Mouse (Mus musculus): ENCODE results near the gene Patl2. TPM values are rescaled to one million over a fixed set of nuclear protein-coding genes. Genes with fewer than 3 reads are reported as not detected.

The Patl2 gene
- polyA plus RNA-seq, 1 experiment from 2014 or later = not detected

DNA sequence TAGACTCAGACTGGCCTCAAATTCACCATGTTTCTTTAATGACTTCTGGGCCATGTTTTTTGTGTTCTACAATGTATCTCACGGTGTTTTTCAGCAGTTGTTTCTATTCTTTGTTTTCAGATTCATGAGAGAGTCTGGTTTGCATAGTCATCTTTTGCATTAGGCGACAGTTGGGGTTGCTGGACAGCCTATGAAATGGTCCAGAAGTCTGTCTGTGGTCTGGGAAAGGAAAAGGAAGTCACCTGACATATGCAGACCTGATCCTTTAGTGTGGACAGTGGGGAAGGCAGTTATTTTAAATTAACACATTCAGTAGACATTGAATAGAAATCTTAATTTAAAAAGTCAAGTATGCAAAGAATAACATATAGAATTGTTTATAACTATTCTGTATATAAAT, 23.5 kb downstream of the Patl2 start:
- peaks cover 4% of the 10 kb centered on the region; the same call in 1 of the 2 replicates for H3K4me1 ChIP-seq
- H3K9me3 ChIP-seq = no peaks in the 10 kb centered on the region
- no peak for DNase-seq (ENCODE audit: extremely low spot score, low spot score)
- 83% methylated on average over 2 of the region's 2 CpGs for WGBS
- no peaks in the 10 kb centered on the region for H3K27me3 ChIP-seq (ENCODE audit: poor library complexity, severe bottlenecking)
- no peak overlapping the region for H3K4me3 ChIP-seq
- no peak overlapping the region for H3K27ac ChIP-seq
- H3K36me3 ChIP-seq (replicated peaks) = no peaks in the 10 kb centered on the region

DNA sequence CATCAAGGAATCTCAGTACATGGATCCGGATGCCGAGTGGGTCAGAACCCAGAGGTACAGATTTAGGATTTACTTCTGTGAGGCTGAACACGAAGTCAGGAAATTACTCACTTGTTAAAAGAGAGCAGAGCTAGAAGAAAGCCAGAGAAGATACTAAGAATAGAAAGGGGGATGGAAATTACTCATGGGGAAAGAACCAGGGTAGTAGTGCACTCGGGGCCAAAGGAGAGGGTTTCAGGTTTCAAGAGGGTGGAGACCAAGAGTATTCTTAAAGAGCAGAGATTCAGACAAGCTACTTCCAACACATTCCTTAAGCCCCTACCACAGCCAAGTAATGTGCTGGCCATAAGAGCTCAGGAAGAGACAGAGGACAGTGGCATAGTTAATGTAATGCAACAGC, 24.4 kb downstream of the Patl2 start:
- no peaks in the 10 kb centered on the region for H3K9me3 ChIP-seq
- H3K36me3 ChIP-seq (replicated peaks) = no peaks in the 10 kb centered on the region
- WGBS = 46% methylated on average over 4 of the region's 4 CpGs
- no peak overlapping the region for H3K4me3 ChIP-seq
- H3K4me1 ChIP-seq = peaks cover 4% of the 10 kb centered on the region; the same call in 1 of the 2 replicates
- DNase-seq (ENCODE audit: extremely low spot score, low spot score) = no peak
- H3K27ac ChIP-seq = no peak overlapping the region
- no peaks in the 10 kb centered on the region for H3K27me3 ChIP-seq (ENCODE audit: poor library complexity, severe bottlenecking)

GRCm38 (mm10) chr2:122160680-122161079, 25.3 kb downstream of the Patl2 start, which contains the start of gene Trim69:
Gene Trim69 (plus strand): TSS chr2:122160700.
- peaks cover 4% of the 10 kb centered on the region; the same call in 1 of the 2 replicates for H3K4me1 ChIP-seq
- H3K27ac ChIP-seq = no peak within 1 kb of the TSS
- H3K36me3 ChIP-seq (replicated peaks) = no peaks in the 10 kb centered on the region
- no peaks in the 10 kb centered on the region for H3K9me3 ChIP-seq
- no peak within 1 kb of the TSS for H3K4me3 ChIP-seq
- WGBS = 41% methylated on average over 2 of the region's 2 CpGs
- peak; percentile 75 for DNase-seq (ENCODE audit: extremely low spot score, low spot score)
- no peaks in the 10 kb centered on the region for H3K27me3 ChIP-seq (ENCODE audit: poor library complexity, severe bottlenecking)

DNA sequence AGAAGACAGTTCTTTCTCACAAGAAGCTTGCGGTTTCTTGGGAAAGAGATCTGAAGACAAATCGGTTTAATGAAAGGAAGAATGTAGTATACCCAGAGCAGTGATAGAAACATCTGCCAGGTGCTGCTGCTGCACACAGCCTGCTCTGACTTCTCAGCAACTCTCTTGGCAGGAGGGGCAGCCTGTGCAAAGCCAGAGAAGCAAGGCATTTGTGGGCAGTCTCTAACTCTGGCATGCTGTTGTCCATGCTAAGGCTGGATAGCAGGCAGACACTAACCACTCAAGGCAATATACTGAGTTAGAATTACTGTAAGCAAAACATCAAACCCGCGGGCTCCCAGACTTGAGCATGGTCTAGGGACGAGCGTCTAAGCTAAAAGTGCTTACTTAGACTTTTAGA, 26.3 kb downstream of the Patl2 start:
- Histone ChIP-seq H3K27ac (no peak overlapping the region), H3K27me3 (ENCODE audit: poor library complexity, severe bottlenecking) (no peaks in the 10 kb centered on the region), H3K4me3 (no peak overlapping the region), H3K9me3 (no peaks in the 10 kb centered on the region), H3K36me3 (replicated peaks) (peaks cover 9% of the 10 kb centered on the region; the same call in 1 of the 2 replicates), H3K4me1 (peaks cover 4% of the 10 kb centered on the region; the same call in 1 of the 2 replicates)
- no peak for DNase-seq (ENCODE audit: extremely low spot score, low spot score)
- WGBS = 89% methylated on average over 6 of the region's 6 CpGs

DNA sequence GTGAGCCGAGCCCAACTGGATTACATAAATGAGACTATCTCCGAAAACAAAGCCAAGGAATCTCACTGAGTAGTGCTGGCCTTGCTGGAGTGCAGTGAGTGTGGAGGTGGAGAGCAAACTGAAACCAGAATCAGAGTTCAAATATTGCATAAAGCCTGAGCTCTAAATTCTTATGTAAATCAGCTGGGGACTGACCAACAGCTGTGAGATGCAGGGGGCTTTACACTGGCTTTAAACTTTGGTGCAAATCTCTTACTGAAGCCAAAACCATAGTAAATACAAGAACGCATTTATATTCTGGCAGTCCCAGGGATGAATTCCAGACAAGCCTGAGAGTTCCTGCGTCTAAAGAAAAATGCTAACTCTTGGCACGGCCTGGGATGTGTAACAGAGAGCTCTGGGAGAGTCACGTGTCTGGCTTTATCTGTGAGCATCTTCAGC, 27.6 kb downstream of the Patl2 start:
- Histone ChIP-seq H3K4me3 (no peak overlapping the region), H3K36me3 (replicated peaks) (peaks cover 16% of the 10 kb centered on the region), H3K27me3 (ENCODE audit: poor library complexity, severe bottlenecking) (no peaks in the 10 kb centered on the region), H3K9me3 (no peaks in the 10 kb centered on the region), H3K4me1 (peaks cover 4% of the 10 kb centered on the region; the same call in 1 of the 2 replicates), H3K27ac (no peak overlapping the region)
- WGBS = 62% methylated on average over 6 of the region's 6 CpGs
- no peak for DNase-seq (ENCODE audit: extremely low spot score, low spot score)

GRCm38 (mm10) chr2:122157561-122157960, 28.4 kb downstream of the Patl2 start:
- H3K27me3 ChIP-seq (ENCODE audit: poor library complexity, severe bottlenecking) = no peaks in the 10 kb centered on the region
- H3K27ac ChIP-seq = no peak overlapping the region
- peaks cover 20% of the 10 kb centered on the region for H3K36me3 ChIP-seq (replicated peaks)
- no peaks in the 10 kb centered on the region for H3K9me3 ChIP-seq
- H3K4me1 ChIP-seq = peaks cover 4% of the 10 kb centered on the region; the same call in 1 of the 2 replicates
- H3K4me3 ChIP-seq = no peak overlapping the region
- DNase-seq (ENCODE audit: extremely low spot score, low spot score) = no peak

- Histone ChIP-seq H3K4me1 (no peaks in the 10 kb centered on the region), H3K27ac (no peak overlapping the region), H3K4me3 (no peak overlapping the region), H3K36me3 (replicated peaks) (peaks cover 29% of the 10 kb centered on the region), H3K27me3 (ENCODE audit: poor library complexity, severe bottlenecking) (no peaks in the 10 kb centered on the region), H3K9me3 (no peaks in the 10 kb centered on the region)
- no peak for DNase-seq (ENCODE audit: extremely low spot score, low spot score)
- 93% methylated on average over 4 of the region's 4 CpGs for WGBS
Measured at GRCm38 (mm10) chr2:122156051-122156700, 29.8 kb downstream of the Patl2 start.

- no peaks in the 10 kb centered on the region for H3K4me1 ChIP-seq
- no peak overlapping the region for H3K27ac ChIP-seq
- no peaks in the 10 kb centered on the region for H3K27me3 ChIP-seq (ENCODE audit: poor library complexity, severe bottlenecking)
- peaks cover 32% of the 10 kb centered on the region for H3K36me3 ChIP-seq (replicated peaks)
- 90% methylated on average over 2 of the region's 2 CpGs for WGBS
- no peaks in the 10 kb centered on the region for H3K9me3 ChIP-seq
- DNase-seq (ENCODE audit: extremely low spot score, low spot score) = no peak
- H3K4me3 ChIP-seq = no peak overlapping the region
Measured at GRCm38 (mm10) chr2:122155292-122155691, 30.7 kb downstream of the Patl2 start.

DNA sequence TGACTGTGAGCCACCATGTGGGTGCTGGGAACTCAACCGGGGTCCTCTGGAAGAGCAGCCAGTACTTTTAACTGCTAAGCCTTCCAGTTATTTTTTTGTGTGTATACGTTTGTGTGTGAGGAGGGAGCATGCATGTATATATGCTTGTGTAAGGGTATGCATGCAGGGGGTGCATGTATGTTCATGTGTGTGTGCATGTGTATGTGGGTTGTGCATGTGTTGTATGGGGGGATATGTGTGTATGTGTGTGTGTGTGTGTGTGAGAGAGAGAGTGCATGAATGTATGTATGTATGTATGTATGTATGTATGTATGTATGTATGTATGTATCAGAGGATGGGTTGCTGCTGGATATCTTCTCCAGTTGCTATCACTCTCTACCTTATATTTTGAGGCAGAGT, 31.5 kb downstream of the Patl2 start:
- no peaks in the 10 kb centered on the region for H3K4me1 ChIP-seq
- peaks cover 32% of the 10 kb centered on the region for H3K36me3 ChIP-seq (replicated peaks)
- WGBS = 91% methylated on average over 2 of the region's 2 CpGs
- no peak overlapping the region for H3K4me3 ChIP-seq
- no peak overlapping the region for H3K27ac ChIP-seq
- no peaks in the 10 kb centered on the region for H3K27me3 ChIP-seq (ENCODE audit: poor library complexity, severe bottlenecking)
- no peaks in the 10 kb centered on the region for H3K9me3 ChIP-seq
- no peak for DNase-seq (ENCODE audit: extremely low spot score, low spot score)

- H3K4me1 ChIP-seq = peaks cover 3% of the 10 kb centered on the region
- WGBS = 86% methylated on average over 7 of the region's 7 CpGs
- DNase-seq (ENCODE audit: extremely low spot score, low spot score) = no peak
Measured at GRCm38 (mm10) chr2:122153681-122154365, 32.2 kb downstream of the Patl2 start.

DNA sequence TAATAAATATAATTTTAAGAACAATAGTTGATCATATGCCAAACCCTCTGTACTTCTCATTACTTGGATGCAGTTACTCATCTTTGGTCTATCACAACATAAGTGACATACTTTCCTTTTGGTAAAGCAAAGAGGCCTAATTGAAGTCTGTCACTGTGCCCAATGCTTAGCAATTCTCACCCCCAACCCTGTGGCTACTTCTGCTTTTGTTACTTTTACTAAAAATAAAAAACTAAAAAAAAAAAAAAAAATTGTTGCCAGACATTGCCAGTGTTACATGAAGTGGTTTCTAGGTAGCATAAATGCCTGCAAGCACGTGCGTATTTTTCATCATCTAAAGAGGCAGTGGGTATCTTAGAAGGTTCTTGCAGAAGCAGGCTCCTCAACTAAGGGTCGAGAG, 33.1 kb downstream of the Patl2 start:
- H3K9me3 ChIP-seq = no peaks in the 10 kb centered on the region
- peaks cover 32% of the 10 kb centered on the region for H3K36me3 ChIP-seq (replicated peaks)
- H3K27ac ChIP-seq = no peak overlapping the region
- H3K4me3 ChIP-seq = no peak overlapping the region
- H3K27me3 ChIP-seq (ENCODE audit: poor library complexity, severe bottlenecking) = peaks cover 12% of the 10 kb centered on the region
- 80% methylated on average over 3 of the region's 3 CpGs for WGBS
- peaks cover 10% of the 10 kb centered on the region for H3K4me1 ChIP-seq
- no peak for DNase-seq (ENCODE audit: extremely low spot score, low spot score)

More at GRCm38 (mm10) chr2:122153681-122154365, 32.2 kb downstream of the Patl2 start:
- Histone ChIP-seq H3K36me3 (replicated peaks) (peaks cover 32% of the 10 kb centered on the region), H3K4me3 (no peak overlapping the region), H3K9me3 (no peaks in the 10 kb centered on the region), H3K27me3 (ENCODE audit: poor library complexity, severe bottlenecking) (peaks cover 6% of the 10 kb centered on the region), H3K27ac (no peak overlapping the region)

DNA sequence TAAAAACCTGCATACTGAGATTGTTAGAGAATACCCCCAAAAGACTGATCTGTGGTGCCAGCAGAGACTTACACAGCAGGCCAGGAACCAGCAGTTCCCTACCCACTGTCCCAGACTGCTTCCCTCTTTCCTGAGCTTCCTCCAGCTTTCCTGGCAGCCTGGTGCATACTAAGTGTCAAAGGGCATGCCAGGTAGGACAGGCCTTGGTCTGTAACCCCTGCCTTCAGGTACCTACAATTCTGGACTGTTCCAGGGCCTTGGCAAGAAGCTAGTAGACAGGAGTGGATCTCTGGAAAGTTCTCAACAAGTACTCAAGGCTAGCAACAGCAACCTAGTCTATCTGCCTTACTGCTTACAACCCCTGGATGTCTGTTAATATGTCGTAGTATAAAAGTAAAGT, 34.8 kb downstream of the Patl2 start:
- Histone ChIP-seq H3K27ac (no peak overlapping the region), H3K9me3 (no peaks in the 10 kb centered on the region), H3K4me1 (peaks cover 19% of the 10 kb centered on the region), H3K36me3 (replicated peaks) (peaks cover 32% of the 10 kb centered on the region), H3K4me3 (no peak overlapping the region), H3K27me3 (ENCODE audit: poor library complexity, severe bottlenecking) (peaks cover 12% of the 10 kb centered on the region)
- no peak for DNase-seq (ENCODE audit: extremely low spot score, low spot score)
- 88% methylated on average over 1 of the region's 1 CpGs for WGBS

- Histone ChIP-seq H3K27me3 (ENCODE audit: poor library complexity, severe bottlenecking) (peaks cover 12% of the 10 kb centered on the region), H3K9me3 (no peaks in the 10 kb centered on the region), H3K27ac (no peak overlapping the region), H3K4me3 (no peak overlapping the region), H3K4me1 (peaks cover 19% of the 10 kb centered on the region), H3K36me3 (replicated peaks) (peaks cover 23% of the 10 kb centered on the region)
- WGBS = 78% methylated on average over 3 of the region's 3 CpGs
- DNase-seq (ENCODE audit: extremely low spot score, low spot score) = no peak
Measured at GRCm38 (mm10) chr2:122149716-122150115, 36.3 kb downstream of the Patl2 start.
